Mouse (Mus musculus): Measurements from ENCODE around the gene Spdye4a. TPM values are rescaled to one million over a fixed set of nuclear protein-coding genes. Genes with fewer than 3 reads are reported as not detected.

Spdye4a gene
- total RNA-seq, 1 experiment from 2014 or later, result not detected

Other genes with a start within 250 kb of the Spdye4a start
- 100 to 120 TPM (median 101 TPM) in 3 replicates for gene Rnf216, start 113.9 kb downstream of the Spdye4a start, total RNA-seq (2017)
- gene Olfr718-ps1, start 79.3 kb downstream of the Spdye4a start, total RNA-seq (2017), result not detected in 3 replicates
- 6.0 to 19.7 TPM (median 18.1 TPM) in 3 replicates for gene Rbak, start 46.1 kb downstream of the Spdye4a start, total RNA-seq (2017)
- 0.29 to 0.95 TPM in 2 of 3 replicates, not detected in the other for gene Spdye4b, start 45.9 kb downstream of the Spdye4a start, total RNA-seq (2017)
- 17.0 to 19.7 TPM (median 17.2 TPM) in 3 replicates for gene Zfp12, start 8.3 kb upstream of the Spdye4a start, total RNA-seq (2017)
- gene Zfp316, start 43.1 kb upstream of the Spdye4a start, total RNA-seq (2017), result 1.4 to 2.9 TPM (median 1.9 TPM) in 3 replicates
- not detected in 3 replicates for gene Zfp853, start 66.7 kb upstream of the Spdye4a start, total RNA-seq (2017)
- 7.4 to 12.5 TPM (median 10.3 TPM) in 3 replicates for gene E130309D02Rik, start 88.5 kb upstream of the Spdye4a start, total RNA-seq (2017)
- gene Zdhhc4, start 102.4 kb upstream of the Spdye4a start, total RNA-seq (2017), result 22.5 to 39.9 TPM (median 33.8 TPM) in 3 replicates
- not detected in 3 replicates for gene Grid2ip, start 130.4 kb upstream of the Spdye4a start, total RNA-seq (2017)
- gene Kdelr2, start 176.9 kb upstream of the Spdye4a start, total RNA-seq (2017), result 47.3 to 66.2 TPM (median 47.5 TPM) in 3 replicates
- 25.0 to 39.5 TPM (median 28.8 TPM) in 3 replicates for gene Daglb, start 237.7 kb upstream of the Spdye4a start, total RNA-seq (2017)

Data from monocyte, adult 5-6 weeks (primary cell).